Mouse (Mus musculus) spleen, postnatal 10 days (tissue): ENCODE results near the gene Samhd1.
A peak's percentile ranks its signal among the peaks of the same experiment; 100 is the strongest.

ENCODE experiments used
- DNase-seq, 2 experiments: peaks; one replicate each; pipeline ENCODE4 v3.0.0; 2021 to 2022; ENCODE audit warnings: low spot score in 2 of 2

The Samhd1 gene

DNA sequence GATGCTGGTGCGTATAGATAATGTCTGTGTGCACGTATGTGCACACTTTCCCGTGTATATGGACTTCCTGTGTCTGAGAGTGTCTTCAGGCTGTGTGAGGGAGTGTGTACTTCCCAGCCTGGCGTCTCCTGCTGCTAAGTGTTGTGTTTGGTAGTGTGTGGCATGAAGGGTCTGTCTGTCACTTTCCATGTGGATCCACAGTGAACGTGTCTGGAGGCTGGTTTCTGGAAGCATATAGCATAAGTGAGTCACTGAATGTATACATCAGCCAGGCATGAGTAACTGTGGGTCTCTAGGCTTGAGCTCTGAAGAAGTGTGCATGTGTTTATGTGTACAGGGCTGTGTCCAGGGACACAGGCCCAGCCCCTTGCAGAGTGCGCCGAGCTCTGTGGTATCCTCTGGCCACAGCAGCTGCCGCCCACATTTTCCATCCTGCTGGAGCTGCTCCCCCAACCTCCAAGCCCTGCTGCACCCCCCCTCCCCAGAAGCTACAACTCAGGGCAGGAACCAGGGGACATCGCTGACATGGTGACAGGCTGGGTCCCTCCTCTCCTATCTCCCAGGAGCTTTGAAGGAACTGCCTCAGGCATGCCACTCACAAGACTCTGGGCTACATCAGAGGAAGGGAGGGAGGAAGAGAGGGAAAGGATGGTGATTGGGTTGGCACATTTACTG lies 61.5 kb downstream of the Samhd1 start:
- DNase-seq, result no peak

DNA sequence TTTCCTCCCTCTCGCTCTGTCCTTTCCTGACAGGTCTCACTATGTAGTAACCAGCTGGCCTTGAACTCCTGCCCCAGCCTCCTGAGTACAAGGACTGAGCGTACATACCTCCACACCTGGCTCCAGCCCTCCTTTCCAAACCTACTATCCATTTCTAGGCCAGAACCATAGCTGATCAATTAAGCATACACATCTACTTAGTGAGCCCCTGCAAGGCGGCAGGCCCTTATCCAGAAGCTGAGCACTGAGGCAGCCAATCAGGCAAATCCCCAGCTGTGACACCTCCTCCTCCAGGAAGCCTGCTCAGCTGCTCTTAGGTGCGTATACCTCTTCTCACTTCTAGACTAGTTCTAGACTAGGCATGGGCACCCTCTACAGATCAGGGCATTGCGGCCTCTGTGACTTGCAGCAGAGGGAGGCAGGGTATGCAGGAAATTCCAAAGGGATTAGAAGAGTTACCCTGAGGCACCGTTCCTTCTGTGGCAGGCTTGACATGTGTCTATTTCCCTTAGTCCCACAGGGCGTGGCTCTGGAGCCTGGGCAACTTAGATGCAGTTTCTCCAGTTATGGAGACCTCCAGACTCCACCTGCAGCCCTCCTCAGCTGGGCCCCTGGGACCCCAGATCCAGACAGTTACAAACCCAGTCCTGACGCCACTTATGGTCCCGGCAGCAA lies 62.6 kb downstream of the Samhd1 start:
- no peak for DNase-seq

DNA sequence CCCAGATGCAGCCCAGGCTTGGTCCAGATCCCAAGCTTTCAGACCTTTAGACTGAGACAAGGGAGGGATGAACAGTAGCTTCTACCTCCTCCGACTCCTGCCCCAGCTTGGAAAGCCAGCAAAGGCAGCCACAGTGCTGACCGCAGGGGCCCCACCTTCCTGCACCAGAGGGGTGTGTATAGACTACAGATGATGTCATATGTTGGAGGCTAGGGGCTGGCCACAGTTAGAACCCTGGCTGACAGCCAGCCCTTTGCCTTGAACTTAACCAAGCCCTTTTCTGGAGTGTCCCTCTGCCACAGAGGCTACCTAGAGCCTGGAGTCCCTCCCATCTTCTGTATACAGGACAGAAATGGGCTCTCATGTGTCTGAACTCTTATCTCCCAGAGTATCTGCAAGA lies 63.5 kb downstream of the Samhd1 start:
- peak in 1 of 2 experiments; percentile 58 for DNase-seq

- no peak for DNase-seq
These were observed 64.7 kb downstream of the Samhd1 start for GRCm38 (mm10) chr2:157070365-157070764.

DNA sequence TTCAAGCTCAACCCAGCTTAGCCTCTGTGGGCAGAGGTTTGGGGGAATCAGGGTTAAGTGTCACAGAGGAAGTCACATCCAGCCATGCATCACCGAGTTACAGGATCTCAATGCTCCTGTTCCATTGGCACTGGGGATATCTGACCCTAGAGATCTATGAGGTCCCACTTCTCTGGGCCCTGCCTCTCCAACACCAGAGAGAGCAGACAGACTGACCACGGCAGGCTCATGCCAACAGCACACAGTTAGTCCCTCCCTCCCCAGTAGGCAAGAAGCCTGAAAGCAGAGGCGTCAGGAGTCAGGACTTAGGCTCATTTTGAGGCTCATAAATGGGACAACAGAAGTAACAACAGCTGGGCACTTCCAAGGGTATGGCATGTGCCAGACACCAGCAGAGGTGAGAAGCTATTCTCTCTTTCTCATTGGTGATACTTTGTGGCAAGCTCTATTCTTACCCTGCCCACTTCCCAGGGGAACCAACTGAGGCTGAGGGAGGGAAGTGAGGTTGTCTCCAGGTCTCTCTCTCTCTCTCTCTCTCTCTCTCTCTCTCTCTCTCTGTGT lies 65.2 kb downstream of the Samhd1 start:
- DNase-seq, result no peak

DNA sequence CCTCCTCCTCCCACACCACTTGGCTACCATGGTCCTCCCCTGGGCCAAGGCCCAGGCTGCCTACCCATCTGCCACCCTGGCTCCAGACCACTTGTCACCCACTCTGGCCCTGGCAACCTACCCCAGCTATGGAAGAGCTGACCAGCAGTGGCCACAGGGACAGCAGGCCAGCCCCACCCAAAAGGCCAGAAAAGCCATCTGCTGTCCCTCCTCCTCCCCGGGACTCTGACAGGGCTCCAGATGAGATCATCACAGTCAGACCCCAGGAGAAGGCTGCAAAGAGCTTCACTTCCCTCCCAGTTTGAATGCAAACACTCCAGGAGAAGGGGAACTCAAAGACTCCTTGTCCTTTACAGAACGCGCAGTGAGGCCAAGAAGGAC lies 65.7 kb downstream of the Samhd1 start:
- no peak for DNase-seq

DNA sequence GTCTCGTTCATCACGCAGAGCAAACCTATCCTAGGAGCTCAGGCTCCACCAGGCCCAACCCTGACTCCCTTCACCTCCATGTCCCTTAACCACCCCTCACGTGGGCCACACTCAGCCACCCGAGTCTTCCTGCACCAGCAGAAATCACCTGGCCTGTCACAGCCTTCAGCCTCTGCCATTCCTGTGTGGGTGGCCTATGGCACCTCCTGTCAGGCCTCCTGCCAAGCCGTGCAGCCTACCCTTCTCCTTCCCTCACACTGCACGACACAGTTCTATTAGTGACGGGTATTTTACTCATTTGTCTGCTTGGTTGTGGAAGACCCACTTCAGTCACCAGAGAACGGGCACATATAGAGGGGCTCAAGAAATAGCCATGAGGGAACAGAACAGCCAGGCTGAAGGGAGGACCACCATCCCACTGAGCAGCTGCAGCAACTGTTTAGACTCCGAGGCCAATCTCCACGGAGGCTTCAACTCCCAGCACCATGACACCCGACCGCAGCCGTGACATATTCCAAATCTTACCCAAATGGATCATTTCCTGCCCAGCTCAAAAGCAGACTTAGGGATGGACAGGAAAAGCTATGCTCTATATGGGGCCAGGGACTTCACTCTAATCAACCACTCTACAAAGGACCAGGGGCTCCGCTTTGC lies 66.2 kb downstream of the Samhd1 start:
- DNase-seq, result no peak

DNA sequence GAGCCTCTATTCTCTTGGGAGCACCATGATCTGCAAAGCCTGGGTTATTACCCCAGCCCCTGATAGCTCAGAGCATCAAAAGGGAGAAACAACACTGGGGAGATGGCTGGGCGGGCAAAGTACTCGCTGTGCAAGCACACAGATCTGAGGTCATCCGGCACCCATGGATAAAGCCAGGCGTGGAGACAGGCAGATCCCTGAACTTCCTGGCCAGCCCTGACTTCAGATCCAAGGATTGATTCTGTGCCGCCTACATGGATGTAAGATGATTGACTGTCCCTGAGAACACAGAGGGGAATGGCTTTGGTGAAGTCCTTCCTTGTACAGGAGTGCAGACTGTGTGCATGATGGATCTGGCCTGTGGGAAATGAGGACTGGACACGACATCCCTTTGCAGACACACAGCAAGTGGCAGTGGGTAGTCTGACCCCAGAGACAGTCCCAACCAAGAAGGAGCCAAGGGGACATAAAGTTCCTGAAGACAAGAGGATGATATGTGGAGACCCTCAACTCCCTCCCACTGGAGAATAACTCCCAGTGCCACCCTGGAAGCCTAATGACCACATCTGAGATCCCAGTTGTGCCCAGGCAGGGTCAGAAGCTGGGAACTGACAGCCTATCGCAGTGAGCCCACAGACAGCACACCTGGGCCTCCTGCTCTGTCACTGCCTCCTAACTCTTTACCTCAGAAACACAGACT lies 68.2 kb downstream of the Samhd1 start:
- DNase-seq, result no peak

DNA sequence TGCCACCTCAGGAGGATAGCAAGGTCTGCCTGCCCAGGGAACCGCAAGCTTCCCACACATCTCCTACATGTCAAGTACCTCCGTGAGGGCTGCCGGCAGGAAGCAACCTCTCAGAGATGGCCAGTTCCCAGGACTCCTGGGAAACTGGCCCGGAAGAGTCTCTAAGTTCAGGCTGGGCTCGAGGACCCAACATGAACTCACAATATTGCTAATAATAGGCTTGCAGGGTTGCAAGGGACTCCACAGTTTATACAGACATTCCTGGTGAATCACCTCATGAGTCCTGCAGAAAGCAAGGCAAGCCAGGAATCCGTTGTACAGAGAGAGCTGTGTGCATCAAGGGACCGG lies 69.2 kb downstream of the Samhd1 start:
- no peak for DNase-seq

GRCm38 (mm10) chr2:157064978-157065878 lies 69.8 kb downstream of the Samhd1 start:
- DNase-seq, result no peak

GRCm38 (mm10) chr2:157064136-157064535 lies 70.9 kb downstream of the Samhd1 start:
- DNase-seq, result peak in 1 of 2 experiments; percentile 44

DNA sequence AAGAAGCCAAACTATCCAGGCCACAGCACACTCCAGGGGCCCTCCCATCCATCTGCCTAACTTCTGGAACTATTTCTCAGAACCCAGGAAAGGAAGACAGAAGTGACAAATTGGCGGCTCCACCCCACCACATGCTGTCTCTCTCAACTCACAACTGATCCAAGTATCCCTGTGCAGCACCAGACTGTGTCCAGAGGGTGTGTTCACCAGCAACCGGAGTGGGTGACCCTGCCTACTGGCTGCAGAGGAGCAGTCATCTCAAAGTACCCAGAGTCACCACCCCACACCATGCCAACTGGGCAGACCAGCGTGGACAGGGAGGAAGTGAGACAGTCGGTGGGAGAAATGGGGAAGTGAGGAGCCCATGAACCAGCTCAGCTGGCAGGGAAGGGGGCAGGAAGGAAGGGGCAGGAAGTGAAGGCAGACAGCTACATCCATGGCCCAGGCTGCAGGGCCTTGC lies 71.8 kb downstream of the Samhd1 start:
- peak in 1 of 2 experiments; percentile 54 for DNase-seq

DNA sequence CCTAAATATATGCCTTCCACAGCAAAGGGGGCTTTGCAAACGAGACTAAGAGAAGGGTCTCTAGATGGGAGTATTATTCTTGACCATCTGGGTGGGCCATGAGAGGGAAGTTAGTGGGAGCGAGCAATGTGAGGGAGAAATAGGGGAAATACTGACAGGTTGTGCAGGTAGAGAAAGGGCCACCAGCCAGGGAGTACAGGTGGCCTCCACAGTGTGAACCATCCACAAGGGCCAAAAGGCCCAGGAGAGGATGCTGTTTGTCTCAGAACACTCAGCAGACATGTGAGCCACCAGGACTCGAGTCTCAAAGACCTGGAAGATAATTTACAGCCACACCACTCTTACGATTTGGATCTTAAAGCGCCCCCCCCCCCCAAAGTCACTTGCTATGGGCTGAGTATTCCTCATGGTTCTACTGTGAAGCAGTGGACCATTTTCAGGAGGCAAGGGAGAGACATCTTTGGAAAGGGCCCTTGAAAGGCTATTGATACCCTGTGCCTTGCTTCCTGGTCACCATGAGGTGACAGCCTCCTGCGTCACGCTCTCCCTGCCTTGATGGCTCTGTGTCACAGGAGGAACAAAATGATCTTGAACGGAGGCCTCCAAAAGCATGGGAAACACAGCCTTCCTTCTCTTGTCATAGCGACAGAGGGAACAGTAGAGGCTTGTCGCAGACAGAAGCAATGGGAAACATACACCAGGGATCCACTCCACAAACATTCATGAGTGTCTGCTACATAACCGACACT lies 74.3 kb downstream of the Samhd1 start:
- DNase-seq, result no peak

- no peak for DNase-seq
These were observed 75.0 kb downstream of the Samhd1 start for GRCm38 (mm10) chr2:157060037-157060436.

DNA sequence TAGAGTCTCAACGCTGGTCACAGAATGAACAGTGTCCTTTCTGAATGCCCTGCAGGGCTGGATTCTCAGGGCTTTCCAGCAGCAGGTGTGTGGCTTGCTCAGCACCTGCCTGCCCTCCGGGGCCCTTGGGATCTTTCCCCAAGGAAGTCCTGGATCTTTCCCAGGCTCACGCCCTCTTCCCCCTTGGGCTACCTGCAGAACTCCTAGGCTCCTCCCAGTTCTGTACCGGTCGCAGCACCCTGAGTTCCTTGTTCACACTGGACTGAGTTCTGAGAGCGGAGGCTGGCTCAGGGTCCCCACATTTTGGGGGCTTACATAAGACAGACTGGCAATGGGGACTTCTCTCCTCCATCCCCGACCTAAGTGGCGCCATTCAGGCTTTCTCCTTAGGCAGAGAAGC lies 75.9 kb downstream of the Samhd1 start:
- no peak for DNase-seq

- peak in 1 of 2 experiments; percentile 47 for DNase-seq
These were observed 76.6 kb downstream of the Samhd1 start for GRCm38 (mm10) chr2:157058342-157058998.

DNA sequence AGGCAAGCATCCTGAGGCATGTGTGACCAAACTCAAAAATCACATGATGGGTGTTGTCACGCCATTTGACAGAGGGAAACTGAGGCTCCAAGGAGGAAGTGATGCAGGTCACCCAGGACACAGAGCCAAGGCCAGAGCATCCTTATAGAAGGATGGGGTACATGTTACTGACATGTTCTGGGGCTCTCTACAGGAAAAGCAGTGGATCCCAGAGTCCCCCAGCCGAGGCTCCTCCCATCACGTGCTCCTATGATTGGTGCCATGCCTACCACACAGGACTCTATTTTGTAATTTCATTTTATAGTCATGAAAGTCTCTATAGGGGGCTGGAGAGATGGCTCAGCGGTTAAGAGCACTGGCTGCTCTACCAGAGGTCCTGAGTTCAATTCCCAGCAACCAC lies 77.3 kb downstream of the Samhd1 start:
- DNase-seq, result no peak

- DNase-seq, result no peak
These were observed 77.9 kb downstream of the Samhd1 start for GRCm38 (mm10) chr2:157057186-157057585.

DNA sequence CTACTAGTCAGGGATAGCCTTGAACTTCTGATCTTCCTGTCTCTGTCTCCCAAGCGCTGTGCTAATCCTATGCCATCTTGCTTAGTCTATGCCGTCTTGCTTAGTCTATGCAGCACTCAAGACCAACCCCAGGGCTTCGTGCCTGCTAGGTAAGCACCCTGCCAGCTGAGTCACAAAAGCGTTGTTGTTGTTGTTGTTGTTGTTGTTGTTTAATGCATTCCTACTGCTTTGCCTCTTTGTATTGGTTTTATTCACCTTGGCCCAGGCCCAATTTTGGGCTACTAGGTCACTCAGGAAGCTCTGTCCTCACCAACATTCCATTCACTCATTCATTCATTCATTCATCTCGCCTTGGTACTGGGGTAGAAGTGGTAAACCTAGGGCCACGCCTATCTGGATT lies 79.3 kb downstream of the Samhd1 start:
- no peak for DNase-seq

GRCm38 (mm10) chr2:157054816-157055215 lies 80.2 kb downstream of the Samhd1 start:
- DNase-seq, result no peak
